Mouse (Mus musculus): Measurements from ENCODE around the gene Rassf6. TPM values are rescaled to one million over a fixed set of nuclear protein-coding genes. Genes with fewer than 3 reads are reported as not detected.
"Not testable (repeated sequence)": the region's sequence is repeated elsewhere in the genome, so short reads cannot be mapped to it uniquely, and the experiment has no call there.

Rassf6 gene
- total RNA-seq, 2 experiments from 2014 or later: not detected

- no peak for DNase-seq (ENCODE audit: low spot score)
Measured at GRCm38 (mm10) chr5:90624708-90625425, 15.6 kb downstream of the Rassf6 start.

GRCm38 (mm10) chr5:90623209-90623608, 17.2 kb downstream of the Rassf6 start:
- no peak for DNase-seq (ENCODE audit: low spot score)

GRCm38 (mm10) chr5:90621726-90622125, 18.7 kb downstream of the Rassf6 start:
- DNase-seq (ENCODE audit: low spot score): no peak

GRCm38 (mm10) chr5:90621316-90621715, 19.1 kb downstream of the Rassf6 start:
- DNase-seq (ENCODE audit: low spot score): no peak

GRCm38 (mm10) chr5:90617859-90618258, 22.6 kb downstream of the Rassf6 start:
- DNase-seq (ENCODE audit: low spot score): no peak

GRCm38 (mm10) chr5:90612751-90613150, 27.7 kb downstream of the Rassf6 start:
- not testable (repeated sequence) for DNase-seq (ENCODE audit: low spot score)

- no peak for DNase-seq (ENCODE audit: low spot score)
Measured at GRCm38 (mm10) chr5:90611996-90612611, 28.4 kb downstream of the Rassf6 start.

- no peak for DNase-seq (ENCODE audit: low spot score)
Measured at GRCm38 (mm10) chr5:90611388-90611787, 29.1 kb downstream of the Rassf6 start.

GRCm38 (mm10) chr5:90608906-90609305, 31.6 kb downstream of the Rassf6 start:
- DNase-seq (ENCODE audit: low spot score): no peak

- no peak for DNase-seq (ENCODE audit: low spot score)
Measured at GRCm38 (mm10) chr5:90603407-90603923, 37.0 kb downstream of the Rassf6 start.

GRCm38 (mm10) chr5:90601469-90601868, 39.0 kb downstream of the Rassf6 start:
- DNase-seq (ENCODE audit: low spot score): peak; percentile 20

GRCm38 (mm10) chr5:90596155-90596554, 44.3 kb downstream of the Rassf6 start:
- no peak for DNase-seq (ENCODE audit: low spot score)

- DNase-seq (ENCODE audit: low spot score): no peak
Measured at GRCm38 (mm10) chr5:90594945-90595344, 45.5 kb downstream of the Rassf6 start.

GRCm38 (mm10) chr5:90591936-90592335, 48.5 kb downstream of the Rassf6 start:
- no peak for DNase-seq (ENCODE audit: low spot score)

GRCm38 (mm10) chr5:90590676-90591075, 49.8 kb downstream of the Rassf6 start:
- no peak for DNase-seq (ENCODE audit: low spot score)

GRCm38 (mm10) chr5:90588708-90589595, 51.5 kb downstream of the Rassf6 start:
- peak; percentile 56 for DNase-seq (ENCODE audit: low spot score)

GRCm38 (mm10) chr5:90588104-90588503, 52.4 kb downstream of the Rassf6 start:
- no peak for DNase-seq (ENCODE audit: low spot score)

GRCm38 (mm10) chr5:90586511-90586910, 53.9 kb downstream of the Rassf6 start:
- no peak for DNase-seq (ENCODE audit: low spot score)

GRCm38 (mm10) chr5:90584799-90585198, 55.7 kb downstream of the Rassf6 start:
- DNase-seq (ENCODE audit: low spot score): no peak

- no peak for DNase-seq (ENCODE audit: low spot score)
Measured at GRCm38 (mm10) chr5:90582179-90582578, 58.3 kb downstream of the Rassf6 start.

- DNase-seq (ENCODE audit: low spot score): no peak
Measured at GRCm38 (mm10) chr5:90579556-90579955, 60.9 kb downstream of the Rassf6 start.

- DNase-seq (ENCODE audit: low spot score): no peak
Measured at GRCm38 (mm10) chr5:90577751-90578150, 62.7 kb downstream of the Rassf6 start.

Measured in gastrocnemius, adult 18-20 months (tissue).